Mouse (Mus musculus) 3T3-L1 (cell line): ENCODE measurements at regions not wholly inside any gene's neighbourhood (a gene's known extent, or its start where the extent isn't known, plus 50 kb on each side); places are given as distances from the start of the nearest gene placed in this dataset.

Experiments used
- DNase-seq: peaks from one replicate; pipeline ENCODE4 v3.0.0-alpha.2; 2015; ENCODE audit warnings: low read depth, low spot score

DNA sequence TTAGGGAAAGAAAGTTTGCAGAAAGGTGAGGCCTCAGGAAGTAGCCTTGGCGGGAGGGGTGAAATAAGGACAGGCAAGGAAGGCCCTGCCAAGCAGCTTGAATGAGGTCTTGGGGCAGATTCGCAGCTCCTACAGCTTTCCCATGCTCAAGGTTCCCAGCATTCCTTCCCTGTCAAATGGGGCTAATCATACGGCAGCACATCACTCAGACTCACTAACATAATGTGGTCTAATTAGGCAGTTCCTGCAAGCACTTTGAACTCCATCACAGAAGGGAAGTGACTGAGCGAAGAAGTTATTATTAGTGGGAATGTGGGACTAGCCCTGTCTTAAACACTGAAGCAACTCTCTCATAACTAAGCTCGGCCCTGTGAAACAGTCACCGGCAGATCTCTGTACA lies 87.1 kb upstream of the Gm10260 start:
- no peak for DNase-seq

DNA sequence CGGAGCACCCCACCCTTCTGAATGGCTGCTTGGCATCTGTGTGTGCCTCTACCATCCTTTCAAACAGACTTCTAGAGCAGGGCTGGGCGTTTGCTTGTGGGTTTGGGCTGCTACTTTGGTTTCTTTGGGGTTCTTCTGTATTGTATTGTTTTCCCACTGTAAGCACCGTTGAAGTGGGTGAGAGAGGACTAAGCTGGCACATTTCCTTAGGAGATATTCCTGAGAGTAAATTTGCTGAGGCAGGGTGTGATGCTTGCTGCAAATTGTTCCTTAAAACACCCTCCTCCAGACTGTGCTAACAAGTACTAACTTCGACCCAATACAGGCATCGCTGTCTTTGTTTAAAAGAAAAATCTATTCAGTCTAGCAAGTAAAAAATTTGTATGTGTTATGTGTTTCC lies 84.7 kb upstream of the Gm10260 start:
- no peak for DNase-seq

- DNase-seq, result no peak
Measured at GRCm38 (mm10) chr13:97842801-97843200, 82.4 kb upstream of the Gm10260 start.

DNA sequence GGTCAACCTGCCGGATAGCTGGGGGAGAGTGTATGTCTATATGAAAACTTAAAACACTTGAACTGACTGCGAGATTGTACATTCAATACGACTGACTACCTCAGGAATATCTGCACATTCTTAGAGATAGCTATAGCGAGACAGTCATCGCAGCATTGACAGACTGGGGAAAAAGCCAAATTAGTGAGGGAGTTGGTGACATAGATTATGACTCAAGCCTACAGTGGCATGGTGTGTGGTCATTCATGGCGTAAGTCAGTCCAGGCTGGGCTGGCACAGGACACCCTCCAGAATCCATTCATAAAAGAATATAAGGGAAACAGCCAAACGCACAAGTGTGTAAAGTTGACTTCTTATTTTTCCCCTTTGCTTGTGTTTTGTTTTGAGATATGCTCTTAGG lies 81.1 kb upstream of the Gm10260 start:
- peak; percentile 63 for DNase-seq

DNA sequence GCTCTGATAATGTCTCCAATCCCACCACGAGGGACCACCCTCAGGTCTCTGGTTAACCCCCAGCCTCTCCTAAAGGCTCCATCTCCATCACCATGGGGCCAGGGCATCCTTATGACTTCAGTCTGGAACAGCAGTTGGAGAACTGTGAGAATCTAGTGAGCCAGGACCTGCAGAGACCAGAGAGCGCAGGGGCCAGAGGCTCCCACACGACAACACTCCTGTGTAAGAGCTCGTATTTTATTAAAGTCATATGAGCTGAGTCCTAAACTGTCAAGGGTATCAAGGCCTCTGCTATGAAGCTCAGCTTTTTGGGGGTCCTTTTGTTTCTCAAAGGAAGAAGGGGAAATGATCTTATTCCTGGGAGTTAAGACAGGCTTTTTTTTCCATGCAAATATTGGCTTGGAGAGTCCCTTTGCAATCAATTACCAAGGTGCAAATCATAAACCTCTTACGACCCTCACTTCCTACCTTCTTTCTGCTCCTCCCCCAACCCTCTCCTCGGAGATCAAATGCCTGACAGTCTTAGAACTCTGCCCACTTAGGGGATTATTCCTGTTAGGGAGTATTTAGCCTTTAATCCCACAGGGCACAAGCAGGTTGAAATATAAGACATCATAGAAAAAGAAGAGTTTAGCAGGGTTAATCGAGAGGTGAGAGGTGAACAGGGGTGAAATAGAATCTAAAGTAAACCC lies 79.3 kb upstream of the Gm10260 start:
- DNase-seq, result no peak

- DNase-seq, result no peak
Measured at GRCm38 (mm10) chr13:97837443-97838000, 77.1 kb upstream of the Gm10260 start.

DNA sequence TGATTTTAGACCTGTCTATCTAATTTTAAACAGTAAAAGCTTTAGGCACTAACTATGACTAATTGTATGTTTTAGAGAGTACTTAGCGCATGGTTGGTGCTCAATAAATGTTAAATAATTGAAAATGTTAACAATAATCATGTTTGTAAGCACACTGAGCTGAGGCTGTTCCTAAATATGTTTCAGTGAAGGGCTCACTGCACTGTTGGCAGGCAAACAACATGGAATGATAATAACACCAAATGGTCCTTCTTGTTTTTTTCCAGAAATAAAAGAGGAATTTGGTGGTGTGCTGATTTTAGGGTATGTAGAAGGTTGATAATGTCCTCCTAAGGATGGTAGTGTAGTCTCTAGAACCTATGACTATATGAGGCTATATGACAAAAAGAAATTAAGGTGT lies 72.0 kb upstream of the Gm10260 start:
- no peak for DNase-seq

DNA sequence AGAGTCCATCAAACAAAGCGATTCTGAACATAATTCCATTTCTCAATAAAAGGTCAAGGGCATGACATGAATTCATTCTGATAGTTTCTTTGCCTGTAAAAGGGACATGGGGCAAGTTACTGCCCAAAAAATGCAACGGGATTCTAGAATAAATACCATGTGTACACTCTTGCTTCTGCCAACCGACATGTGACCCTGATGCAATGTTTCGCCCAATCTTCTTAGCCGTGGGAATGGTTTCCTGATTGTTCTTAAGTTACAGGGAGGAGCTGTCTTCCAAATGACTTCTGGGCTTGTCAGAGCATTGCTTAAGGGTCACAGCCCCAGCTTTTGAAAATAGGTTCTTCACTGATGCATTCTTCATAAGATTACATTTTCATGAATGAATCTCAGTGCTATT lies 71.4 kb upstream of the Gm10260 start:
- DNase-seq, result peak; percentile 39

- no peak for DNase-seq
Measured at GRCm38 (mm10) chr13:97829558-97829957, 69.1 kb upstream of the Gm10260 start.

- no peak for DNase-seq
Measured at GRCm38 (mm10) chr13:97825801-97826576, 65.6 kb upstream of the Gm10260 start.

GRCm38 (mm10) chr13:97825361-97825760 lies 64.9 kb upstream of the Gm10260 start:
- no peak for DNase-seq

GRCm38 (mm10) chr13:97824071-97824716 lies 63.8 kb upstream of the Gm10260 start:
- no peak for DNase-seq

GRCm38 (mm10) chr13:97821630-97822029 lies 61.2 kb upstream of the Gm10260 start:
- no peak for DNase-seq

- DNase-seq, result no peak
Measured at GRCm38 (mm10) chr13:97821011-97821410, 60.6 kb upstream of the Gm10260 start.

GRCm38 (mm10) chr13:97820401-97820800 lies 60.0 kb upstream of the Gm10260 start:
- DNase-seq, result no peak

- DNase-seq, result no peak
Measured at GRCm38 (mm10) chr13:97819036-97819435, 58.6 kb upstream of the Gm10260 start.

- no peak for DNase-seq
Measured at GRCm38 (mm10) chr13:97816923-97817322, 56.5 kb upstream of the Gm10260 start.
